Mouse (Mus musculus) layer of hippocampus, adult 11-12 months (tissue): ENCODE measurements around the gene Pwwp2b.

Experiments used
- DNase-seq: peaks from one replicate; pipeline ENCODE4 v3.0.0; 2022; ENCODE audit warnings: low spot score

Pwwp2b gene

GRCm38 (mm10) chr7:139264337-139264736 lies 16.1 kb downstream of the Pwwp2b start:
- DNase-seq, result no peak

GRCm38 (mm10) chr7:139265634-139266033 lies 17.4 kb downstream of the Pwwp2b start:
- DNase-seq, result no peak

GRCm38 (mm10) chr7:139266431-139266830 lies 18.1 kb downstream of the Pwwp2b start:
- DNase-seq, result peak; percentile 29

GRCm38 (mm10) chr7:139266886-139267870 lies 18.9 kb downstream of the Pwwp2b start:
- DNase-seq, result no peak

GRCm38 (mm10) chr7:139270738-139271137 lies 22.5 kb downstream of the Pwwp2b start:
- no peak for DNase-seq

- DNase-seq, result peak; percentile 75
Measured at GRCm38 (mm10) chr7:139271871-139272270, 23.6 kb downstream of the Pwwp2b start.

GRCm38 (mm10) chr7:139272639-139273396 lies 24.5 kb downstream of the Pwwp2b start:
- DNase-seq, result peak; percentile 61

- no peak for DNase-seq
Measured at GRCm38 (mm10) chr7:139273397-139273719, 25.1 kb downstream of the Pwwp2b start.

- DNase-seq, result peak; percentile 41
Measured at GRCm38 (mm10) chr7:139275586-139275985, 27.3 kb downstream of the Pwwp2b start.

- no peak for DNase-seq
Measured at GRCm38 (mm10) chr7:139276150-139276549, 27.9 kb downstream of the Pwwp2b start.

GRCm38 (mm10) chr7:139277536-139277935 lies 29.3 kb downstream of the Pwwp2b start:
- DNase-seq, result no peak

GRCm38 (mm10) chr7:139279571-139279970 lies 31.3 kb downstream of the Pwwp2b start:
- no peak for DNase-seq

- DNase-seq, result no peak
Measured at GRCm38 (mm10) chr7:139280044-139280443, 31.8 kb downstream of the Pwwp2b start.

- DNase-seq, result no peak
Measured at GRCm38 (mm10) chr7:139281195-139281594, 32.9 kb downstream of the Pwwp2b start.

GRCm38 (mm10) chr7:139282037-139282436 lies 33.8 kb downstream of the Pwwp2b start:
- no peak for DNase-seq

- no peak for DNase-seq
Measured at GRCm38 (mm10) chr7:139285295-139285943, 37.1 kb downstream of the Pwwp2b start.

GRCm38 (mm10) chr7:139288540-139288939 lies 40.3 kb downstream of the Pwwp2b start:
- DNase-seq, result no peak

GRCm38 (mm10) chr7:139293350-139293749 lies 45.1 kb downstream of the Pwwp2b start:
- no peak for DNase-seq

GRCm38 (mm10) chr7:139294076-139294475 lies 45.8 kb downstream of the Pwwp2b start:
- no peak for DNase-seq

- no peak for DNase-seq
Measured at GRCm38 (mm10) chr7:139295653-139296052, 47.4 kb downstream of the Pwwp2b start.

- DNase-seq, result no peak
Measured at GRCm38 (mm10) chr7:139296552-139297100, 48.3 kb downstream of the Pwwp2b start.

GRCm38 (mm10) chr7:139298446-139298845 lies 50.2 kb downstream of the Pwwp2b start:
- no peak for DNase-seq
